Mouse (Mus musculus): ENCODE data around the gene Mrps5.
"Not testable (repeated sequence)": the region's sequence is repeated elsewhere in the genome, so short reads cannot be mapped to it uniquely, and the experiment has no call there.

The Mrps5 gene

GRCm38 (mm10) chr2:127586694-127587513, at the start of gene Mrps5, which contains the start of gene Zfp661:
Mrps5 (plus strand) TSS chr2:127587222.
Zfp661 (minus strand) TSS chr2:127587094.
- peak; percentile 89 for DNase-seq (ENCODE audit: extremely low read depth, insufficient read length, low spot score)

DNA sequence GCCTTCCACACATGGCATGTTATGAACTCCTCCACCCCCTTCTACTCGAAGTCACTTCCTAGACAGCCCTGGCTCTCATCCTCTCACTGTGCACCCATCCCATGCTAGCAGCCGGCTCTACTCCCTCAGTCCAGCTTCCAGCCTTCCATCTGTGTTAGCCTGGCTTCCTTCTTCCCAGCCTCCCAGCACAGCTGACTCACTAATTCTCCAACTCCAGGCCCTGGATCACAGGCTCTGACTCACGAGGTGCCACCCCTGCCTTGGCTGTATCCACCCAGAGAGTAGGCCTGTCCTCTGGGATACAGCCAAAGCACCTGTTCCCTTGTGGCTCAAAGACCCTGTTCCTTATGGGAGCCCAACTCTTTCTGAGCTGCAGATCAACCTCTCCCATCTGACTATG, 49.5 kb upstream of the Mrps5 start:
- DNase-seq (ENCODE audit: extremely low read depth, insufficient read length, low spot score): peak; percentile 53

- DNase-seq (ENCODE audit: extremely low read depth, insufficient read length, low spot score): no peak
Observed at GRCm38 (mm10) chr2:127539494-127539893, 47.5 kb upstream of the Mrps5 start.

DNA sequence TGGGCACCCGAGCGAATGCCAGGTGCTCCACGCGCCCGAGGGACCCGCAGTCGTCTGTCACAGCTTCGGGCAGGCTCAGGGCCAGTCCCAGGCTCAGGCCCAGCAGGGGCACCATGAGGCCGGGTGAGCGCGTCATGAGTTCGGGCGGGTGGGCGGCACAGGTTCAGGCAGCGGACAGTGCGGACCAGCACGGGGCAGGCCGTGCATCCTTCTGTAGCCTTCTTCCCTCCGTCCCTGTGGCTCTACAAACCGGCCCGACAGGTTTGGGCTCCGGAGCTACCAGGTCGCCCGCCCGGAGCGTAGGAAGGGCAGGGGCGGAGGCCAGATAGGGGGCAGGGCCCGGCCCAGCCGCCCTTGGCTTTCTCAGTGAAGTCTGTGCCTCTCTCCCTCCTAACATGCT, 45.8 kb upstream of the Mrps5 start, which contains the start of gene Prom2:
Gene Prom2 (minus strand): TSS at position 283 of the 400 bp plus-strand sequence.
- no peak for DNase-seq (ENCODE audit: extremely low read depth, insufficient read length, low spot score)

GRCm38 (mm10) chr2:127541697-127542096, 45.3 kb upstream of the Mrps5 start:
- DNase-seq (ENCODE audit: extremely low read depth, insufficient read length, low spot score): no peak

DNA sequence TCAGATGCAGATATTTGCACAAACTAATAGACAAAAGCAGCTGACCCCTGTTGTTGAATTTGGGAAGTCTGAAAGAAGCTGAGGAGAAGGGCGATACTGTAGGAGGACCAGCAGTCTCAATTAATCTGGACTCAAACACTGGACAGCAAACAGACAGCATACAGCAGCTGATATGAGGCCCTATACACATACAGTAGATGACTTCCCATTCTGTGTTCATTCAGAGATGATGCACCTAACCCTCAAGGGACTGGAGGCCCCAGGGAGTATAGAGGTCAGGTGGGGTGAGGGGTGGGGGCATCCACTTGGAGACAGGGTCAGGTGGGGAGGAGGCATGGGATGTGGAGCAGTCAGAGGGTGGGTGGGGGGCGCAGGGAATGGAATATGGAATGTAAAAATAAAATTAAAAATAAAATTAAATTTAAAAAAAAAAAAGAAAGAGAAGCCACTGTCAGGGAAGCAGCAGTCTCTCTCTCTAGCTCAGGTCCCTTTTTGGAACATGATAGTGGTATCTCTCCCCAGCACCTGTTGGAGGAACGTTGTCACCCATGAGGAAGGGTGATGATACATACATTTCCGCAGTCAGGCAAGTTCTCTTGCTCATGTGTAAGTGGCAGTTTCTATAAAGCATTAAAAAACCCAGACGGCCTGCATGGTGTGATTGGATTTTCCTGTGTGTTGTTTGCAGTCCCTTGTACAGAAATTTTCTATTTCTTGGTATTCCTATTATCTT, 38.5 kb upstream of the Mrps5 start:
- no peak for DNase-seq (ENCODE audit: extremely low read depth, insufficient read length, low spot score)

GRCm38 (mm10) chr2:127549711-127550110, 37.3 kb upstream of the Mrps5 start:
- no peak for DNase-seq (ENCODE audit: extremely low read depth, insufficient read length, low spot score)

GRCm38 (mm10) chr2:127550446-127550845, 36.6 kb upstream of the Mrps5 start:
- DNase-seq (ENCODE audit: extremely low read depth, insufficient read length, low spot score): no peak

GRCm38 (mm10) chr2:127551078-127551477, 35.9 kb upstream of the Mrps5 start:
- no peak for DNase-seq (ENCODE audit: extremely low read depth, insufficient read length, low spot score)

DNA sequence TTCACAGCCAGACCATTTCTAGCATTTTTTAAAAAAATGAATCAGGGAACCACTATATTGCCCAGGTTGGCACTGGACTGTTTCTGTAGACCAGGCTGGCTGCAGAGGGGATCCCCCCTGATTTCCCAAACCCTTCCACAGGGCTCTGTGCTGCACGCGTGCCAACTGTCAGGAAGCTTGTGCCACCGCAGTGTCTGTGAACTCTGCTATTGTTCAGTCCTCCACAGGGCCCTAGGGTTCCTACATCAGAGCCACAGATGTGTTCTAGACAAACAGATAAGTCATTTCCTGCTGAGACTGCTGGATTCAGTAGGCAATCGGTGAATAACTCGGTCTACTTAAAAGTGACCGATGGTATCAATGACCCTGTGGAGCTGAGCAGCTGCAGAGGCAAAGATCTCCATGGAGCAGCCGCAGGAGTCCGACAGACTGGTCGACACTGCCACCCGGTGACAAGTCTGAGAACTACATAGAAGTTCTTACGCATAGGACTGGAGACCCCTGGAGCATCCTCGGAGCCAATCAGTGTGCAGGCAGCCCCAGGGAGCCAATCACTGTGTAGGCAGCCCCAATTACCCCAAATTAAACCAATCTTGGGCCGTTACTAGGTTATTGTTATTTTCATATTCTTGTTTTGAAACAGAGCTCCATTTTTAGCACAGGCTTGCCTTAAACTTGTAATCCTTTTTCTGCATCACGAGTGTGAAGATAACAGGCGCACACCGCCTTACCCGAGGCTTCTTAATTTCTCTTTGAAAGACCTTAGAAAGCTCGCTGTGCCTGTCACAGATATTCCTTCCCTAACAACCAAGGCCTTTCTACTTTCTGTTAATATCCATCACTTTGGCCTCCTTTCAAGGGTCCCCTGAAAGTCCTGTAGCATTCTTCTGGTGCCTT, 27.7 kb upstream of the Mrps5 start:
- DNase-seq (ENCODE audit: extremely low read depth, insufficient read length, low spot score): peak; percentile 33

GRCm38 (mm10) chr2:127573322-127573721, 13.7 kb upstream of the Mrps5 start:
- DNase-seq (ENCODE audit: extremely low read depth, insufficient read length, low spot score): peak; percentile 36

GRCm38 (mm10) chr2:127584436-127584858, 2.6 kb upstream of the Mrps5 start:
- peak; percentile 88 for DNase-seq (ENCODE audit: extremely low read depth, insufficient read length, low spot score)

- DNase-seq (ENCODE audit: extremely low read depth, insufficient read length, low spot score): no peak
Observed at GRCm38 (mm10) chr2:127587514-127587844, 457 bp downstream of the Mrps5 start.

- DNase-seq (ENCODE audit: extremely low read depth, insufficient read length, low spot score): no peak
Observed at GRCm38 (mm10) chr2:127588897-127589296, 1.9 kb downstream of the Mrps5 start.

DNA sequence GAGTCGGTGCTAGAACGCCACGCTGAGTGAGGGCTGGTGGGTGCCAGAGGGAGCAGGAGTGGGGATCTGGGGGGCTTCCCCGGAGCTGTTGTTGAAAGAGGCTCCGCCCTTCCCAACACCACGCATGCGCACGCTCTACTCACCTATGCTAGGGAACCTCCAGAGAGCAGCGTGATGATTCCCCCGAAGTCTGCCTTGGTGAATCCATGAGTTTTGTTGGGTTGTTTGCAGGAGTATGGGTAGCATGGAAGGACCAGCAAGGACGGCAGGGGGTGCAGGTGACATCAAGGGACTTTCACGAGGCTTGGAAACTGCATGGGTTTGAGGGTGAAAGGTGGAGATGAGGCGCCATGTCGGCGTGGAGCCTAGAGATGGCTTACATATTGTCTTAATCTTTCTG, 3.2 kb downstream of the Mrps5 start:
- DNase-seq (ENCODE audit: extremely low read depth, insufficient read length, low spot score): no peak

- no peak for DNase-seq (ENCODE audit: extremely low read depth, insufficient read length, low spot score)
Observed at GRCm38 (mm10) chr2:127590840-127591239, 3.8 kb downstream of the Mrps5 start.

- not testable (repeated sequence) for DNase-seq (ENCODE audit: extremely low read depth, insufficient read length, low spot score)
Observed at GRCm38 (mm10) chr2:127603383-127603782, 16.4 kb downstream of the Mrps5 start.

GRCm38 (mm10) chr2:127605203-127605602, 18.2 kb downstream of the Mrps5 start:
- no peak for DNase-seq (ENCODE audit: extremely low read depth, insufficient read length, low spot score)

DNA sequence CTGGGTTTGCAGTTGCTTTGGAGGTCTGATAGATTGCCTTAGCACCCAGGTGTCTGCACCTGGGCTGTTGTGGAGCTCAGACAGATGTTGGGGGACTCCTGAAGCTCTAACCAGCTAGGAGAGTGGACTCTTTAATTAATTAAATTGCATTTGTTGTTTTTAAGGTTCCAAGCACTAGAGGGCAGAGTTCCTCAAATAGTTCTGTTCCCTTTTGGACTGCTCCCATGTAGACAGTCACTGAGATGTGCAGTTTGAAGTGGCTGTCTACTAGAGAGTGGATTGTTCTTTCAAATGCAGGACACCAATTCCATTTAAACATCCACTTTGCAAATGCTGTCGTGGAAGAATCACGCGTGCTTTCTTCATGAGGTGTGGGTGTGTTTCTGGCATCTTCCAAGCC, 21.2 kb downstream of the Mrps5 start:
- no peak for DNase-seq (ENCODE audit: extremely low read depth, insufficient read length, low spot score)

DNA sequence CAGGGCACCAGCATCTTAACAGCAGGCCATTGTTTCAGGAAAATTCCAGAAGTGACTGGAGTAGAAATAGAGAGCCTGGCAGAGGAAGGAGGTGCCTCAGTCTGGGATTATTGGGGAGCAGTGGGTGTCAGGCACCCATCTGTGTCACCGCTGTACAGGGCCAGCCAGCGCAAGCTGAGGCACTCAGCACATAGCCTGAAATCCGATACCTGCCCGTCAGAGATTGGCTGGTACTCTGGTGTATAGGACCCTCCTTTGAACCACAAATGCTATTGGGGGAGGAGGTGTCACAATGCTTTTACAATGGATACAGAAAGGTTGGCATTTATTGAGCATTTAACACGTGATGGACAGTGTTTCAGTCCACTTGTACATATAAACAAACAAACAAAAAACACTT, 22.0 kb downstream of the Mrps5 start:
- no peak for DNase-seq (ENCODE audit: extremely low read depth, insufficient read length, low spot score)

DNA sequence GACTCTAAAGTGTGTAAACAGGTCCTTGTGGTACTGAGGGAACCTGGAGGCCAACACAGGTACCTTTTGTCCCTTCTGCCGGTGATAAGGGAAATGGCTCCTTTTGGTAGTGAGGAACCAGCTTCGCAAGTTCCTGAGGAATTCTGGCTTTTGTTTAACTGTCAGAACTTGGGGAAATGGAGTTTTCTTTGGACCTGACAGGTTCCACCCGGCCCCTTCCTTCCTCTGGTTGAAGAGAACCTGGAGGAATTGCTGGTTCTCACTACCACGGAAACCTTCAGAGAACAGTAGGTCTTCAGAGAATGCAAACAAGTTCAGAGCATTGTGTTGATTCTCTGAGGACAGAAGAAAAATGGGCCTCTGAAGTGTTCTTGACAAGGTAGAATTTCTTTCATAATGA, 24.4 kb downstream of the Mrps5 start:
- DNase-seq (ENCODE audit: extremely low read depth, insufficient read length, low spot score): no peak
